Mouse (Mus musculus): ENCODE results near the gene Gm17693. TPM values are rescaled to one million over a fixed set of nuclear protein-coding genes. Genes with fewer than 3 reads are reported as not detected.

Gm17693 gene
- not detected for polyA plus RNA-seq (2014; fragmentation: Illumina TruSeq; extraction: RNeasy Lipid Tissue Mini Kit (QIAGEN cat#74804); ENCODE audit: low read depth, low replicate concordance)

GRCm38 (mm10) chrX:125705144-125705543 lies at the start of gene Gm17693:
TSS of gene Gm17693 (plus strand) at chrX:125705444.

